Mouse (Mus musculus) bone marrow macrophage, adult 2 months (primary cell): Measurements from ENCODE around the gene Zbtb45.

Experiments
- CTCF ChIP-seq: IDR thresholded peaks from 2 replicates; pipeline ENCODE4 v1.5.1; 2012; ENCODE audit warnings: low read depth, mild to moderate bottlenecking, low read length, moderate library complexity
- POLR2A ChIP-seq: IDR thresholded peaks from 2 replicates; pipeline ENCODE4 v1.6.1; 2012; ENCODE audit warnings: mild to moderate bottlenecking, low read depth, low read length, borderline replicate concordance

DNA sequence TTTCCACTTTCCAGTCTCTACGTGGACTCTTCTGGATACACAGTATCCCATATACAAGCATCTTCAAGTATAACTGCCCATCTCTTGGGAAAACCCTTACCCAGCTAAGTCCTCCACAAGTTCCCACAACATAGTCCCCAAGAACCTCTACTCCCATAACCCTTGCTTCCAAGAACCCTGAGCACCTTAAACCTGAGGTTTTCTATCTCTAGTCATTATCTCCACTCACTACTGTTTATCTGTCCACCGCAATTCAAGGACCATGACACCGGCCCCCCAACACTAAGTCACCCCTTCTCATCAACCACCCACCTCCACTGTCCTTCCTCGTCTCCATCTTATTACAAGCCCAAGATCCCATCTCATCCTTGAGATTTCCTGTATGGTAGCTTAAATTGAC is 27.0 kb upstream of the Zbtb45 start:
- TF ChIP-seq CTCF: no peak
- TF ChIP-seq POLR2A: no peak
